Comparison of ENCODE assay signal across 7 mouse cellular contexts in the genomic region with DNA sequence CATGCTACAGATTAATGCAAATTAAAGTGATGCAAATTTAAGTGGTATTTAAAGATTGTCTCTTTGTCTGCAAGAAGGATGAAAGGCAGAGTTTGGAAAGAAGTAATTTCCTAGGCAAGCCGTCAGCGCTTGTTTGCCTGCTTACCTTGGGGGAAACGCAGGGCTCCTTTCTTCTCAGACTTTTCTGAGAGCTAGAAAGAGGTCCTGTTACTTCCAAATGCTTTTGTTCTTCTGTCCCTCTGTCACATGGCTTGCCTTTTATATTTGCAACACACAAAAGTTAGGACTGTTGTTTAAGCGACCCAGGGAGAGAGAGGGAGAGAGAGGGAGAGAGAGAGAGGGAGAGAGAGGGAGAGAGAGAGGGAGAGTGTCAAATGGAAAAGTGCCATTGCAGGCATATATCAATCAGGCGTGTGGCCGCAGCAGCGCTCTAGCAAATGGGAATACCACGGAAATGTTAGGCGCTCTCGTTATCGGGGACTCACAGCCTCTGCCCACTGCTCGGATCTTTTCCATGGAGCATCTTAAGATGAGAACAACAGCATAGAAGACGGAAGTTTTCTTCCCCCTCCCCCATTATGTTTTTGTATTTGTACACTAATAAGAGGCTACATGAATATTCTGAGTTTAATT. TPM values are rescaled to one million over a fixed set of nuclear protein-coding genes. Genes with fewer than 3 reads are reported as not detected.
A peak's percentile ranks its signal among the peaks of the same experiment; 100 is the strongest.
DNase-seq lines count a peak whose midpoint lies in the region; ATAC-seq lines count a peak whose summit lies in the region.

A gene (minus strand): TSS at position 534 of the 633 bp plus-strand sequence.

- peak within 1 kb of the TSS; percentile 14 for H3K4me3 ChIP-seq in embryonic facial prominence, embryonic 11.5 days (ENCODE audit: low read depth, low read length)
- H3K4me3 ChIP-seq in hindbrain, embryonic 16.5 days (ENCODE audit: low read length): peak within 1 kb of the TSS; percentile 22

- no peaks in the 10 kb centered on the region for H3K9me3 ChIP-seq in embryonic facial prominence, embryonic 11.5 days (replicated peaks; ENCODE audit: control insufficient read depth, low read length)
- H3K9me3 ChIP-seq in hindbrain, embryonic 16.5 days (ENCODE audit: control insufficient read depth, low read length): no peaks in the 10 kb centered on the region

- no peaks in the 10 kb centered on the region; the same call in 1 of the 2 replicates for H3K27me3 ChIP-seq in embryonic facial prominence, embryonic 11.5 days (ENCODE audit: control insufficient read depth, insufficient read depth, low read length)
- H3K27me3 ChIP-seq in hindbrain, embryonic 16.5 days (replicated peaks; ENCODE audit: control insufficient read depth, insufficient read depth, low read length): no peaks in the 10 kb centered on the region

- no peak for DNase-seq in layer of hippocampus, postnatal 14 days (ENCODE audit: low spot score in 2 of 2)
- DNase-seq in layer of hippocampus, adult 9-10 months (ENCODE audit: low spot score): no peak
- DNase-seq in embryonic facial prominence, embryonic 11.5 days (ENCODE audit: low spot score): peak; percentile 1
- DNase-seq in retina, embryonic 14.5 days (ENCODE audit: low spot score): peak; percentile 42
- no peak for DNase-seq in gastrocnemius, postnatal 14 days
- no peak for DNase-seq in urinary bladder, postnatal 25 days (ENCODE audit: low spot score)

- no peak within 1 kb of the TSS for H3K27ac ChIP-seq in embryonic facial prominence, embryonic 11.5 days (replicated peaks; ENCODE audit: low read depth, low read length)
- H3K27ac ChIP-seq in hindbrain, embryonic 16.5 days (ENCODE audit: low read depth, low read length): peak within 1 kb of the TSS; percentile 44

- intact Hi-C loops in gastrocnemius, postnatal 14 days (cut with DNase I; ENCODE audit: low total_unique reads): no loop called here

- WGBS in embryonic facial prominence, embryonic 11.5 days: 34% methylated on average over 13 of the region's 13 CpGs
- WGBS in hindbrain, embryonic 16.5 days: 22% methylated on average over 13 of the region's 13 CpGs

- H3K36me3 ChIP-seq in embryonic facial prominence, embryonic 11.5 days (replicated peaks; ENCODE audit: control insufficient read depth, insufficient read depth, low read depth, low read length): no peaks in the 10 kb centered on the region
- H3K36me3 ChIP-seq in hindbrain, embryonic 16.5 days (ENCODE audit: control insufficient read depth, insufficient read depth, low read length): no peaks in the 10 kb centered on the region

- H3K4me1 ChIP-seq in embryonic facial prominence, embryonic 11.5 days (ENCODE audit: control insufficient read depth, insufficient read depth, low read length): no peaks in the 10 kb centered on the region
- H3K4me1 ChIP-seq in hindbrain, embryonic 16.5 days (ENCODE audit: control insufficient read depth, insufficient read depth, low read depth, low read length): no peaks in the 10 kb centered on the region

- peak within 1 kb of the TSS; percentile 32 for H3K4me2 ChIP-seq in embryonic facial prominence, embryonic 11.5 days (ENCODE audit: low read depth, low read length)
- peak within 1 kb of the TSS; percentile 44 for H3K4me2 ChIP-seq in hindbrain, embryonic 16.5 days (ENCODE audit: low read length)

- H3K9ac ChIP-seq in embryonic facial prominence, embryonic 11.5 days (replicated peaks; ENCODE audit: low read length): no peak within 1 kb of the TSS; the same call in 1 of the 2 replicates
- peak within 1 kb of the TSS; percentile 38; the same call in 1 of the 2 replicates for H3K9ac ChIP-seq in hindbrain, embryonic 16.5 days (ENCODE audit: low read depth, low read length)

- no peak for ATAC-seq in embryonic facial prominence, embryonic 11.5 days (replicated peaks; ENCODE audit: insufficient number of reproducible peaks, low FRiP score, low TSS enrichment, low read depth)
- ATAC-seq in hindbrain, embryonic 16.5 days: peak; percentile 38; the same call in 1 of the 2 replicates

RNA-seq across cellular contexts. Expression of the gene that starts here (rescaled TPM):
- 10 to 100 TPM; 10.9 to 13.0 TPM for total RNA-seq in layer of hippocampus, postnatal 14 days (2021)
- polyA plus RNA-seq in embryonic facial prominence, embryonic 11.5 days (2014; fragmentation: Nextera tagmentation; extraction: Ambion mirVana): 2.5 and 2.6 TPM in 2 replicates
- 8.6 and 9.0 TPM in 2 replicates for polyA plus RNA-seq in hindbrain, embryonic 16.5 days (2015; fragmentation: Nextera tagmentation; extraction: Ambion mirVana)
- total RNA-seq in gastrocnemius, postnatal 14 days (2021): under 1 TPM in 1 of 2 experiments, not detected in 1; 0.21 TPM

Comparison
In these comparisons a context has a peak if more than half of its experiments do, and no peak if none do; other contexts are left out.
1. RNA of the gene that starts here (total RNA-seq): 10.9 to 13.0 TPM in layer of hippocampus, postnatal 14 days; 0.21 TPM in gastrocnemius, postnatal 14 days; every median in the first group is over 4 times any median in the second.
2. DNase-seq: peak in embryonic facial prominence, embryonic 11.5 days (single experiment) and retina, embryonic 14.5 days (single experiment); none in layer of hippocampus, postnatal 14 days (0 of 2), layer of hippocampus, adult 9-10 months (single experiment), gastrocnemius, postnatal 14 days (single experiment) and urinary bladder, postnatal 25 days (single experiment).